Mouse (Mus musculus): ENCODE measurements around the gene Dap. TPM values are rescaled to one million over a fixed set of nuclear protein-coding genes. Genes with fewer than 3 reads are reported as not detected.

Dap gene
- polyA plus RNA-seq, 1 experiment from 2014 or later, result 40.4 TPM

- DNase-seq, result no peak
- no peak overlapping the region for H3K4me2 ChIP-seq
These were observed 29.8 kb downstream of the Dap start for GRCm38 (mm10) chr15:31253963-31254362.

GRCm38 (mm10) chr15:31254939-31255535, 30.9 kb downstream of the Dap start:
- Histone ChIP-seq H3K27me3 (no peaks in the 10 kb centered on the region), H3K27ac (no peak overlapping the region), H3K36me3 (no peaks in the 10 kb centered on the region), H3K4me3 (replicated peaks) (no peak overlapping the region), H3K9ac (no peak overlapping the region), H3K9me3 (replicated peaks) (no peaks in the 10 kb centered on the region), H3K4me1 (replicated peaks) (peaks cover 45% of the 10 kb centered on the region), H3K4me2 (no peak overlapping the region)
- 73% methylated on average over 9 of the region's 9 CpGs for WGBS (ENCODE audit: insufficient replicate concordance)
- ATAC-seq (ENCODE audit: low read depth) (no peak), DNase-seq (no peak)

More at GRCm38 (mm10) chr15:31253963-31254362, 29.8 kb downstream of the Dap start:
- 86% methylated on average over 4 of the region's 4 CpGs for WGBS (ENCODE audit: insufficient replicate concordance)
- Histone ChIP-seq H3K27ac (no peak overlapping the region), H3K4me3 (replicated peaks) (no peak overlapping the region), H3K27me3 (no peaks in the 10 kb centered on the region), H3K9ac (no peak overlapping the region), H3K9me3 (replicated peaks) (no peaks in the 10 kb centered on the region), H3K4me1 (replicated peaks) (peaks cover 51% of the 10 kb centered on the region), H3K36me3 (no peaks in the 10 kb centered on the region)
- no peak for ATAC-seq (ENCODE audit: low read depth)

- Histone ChIP-seq H3K9ac (no peak overlapping the region), H3K4me3 (replicated peaks) (no peak overlapping the region), H3K36me3 (no peaks in the 10 kb centered on the region), H3K9me3 (replicated peaks) (no peaks in the 10 kb centered on the region), H3K27ac (no peak overlapping the region), H3K4me1 (replicated peaks) (peaks cover 37% of the 10 kb centered on the region), H3K27me3 (no peaks in the 10 kb centered on the region), H3K4me2 (no peak overlapping the region)
- DNase-seq (no peak), ATAC-seq (ENCODE audit: low read depth) (no peak)
- 70% methylated on average over 6 of the region's 6 CpGs for WGBS (ENCODE audit: insufficient replicate concordance)
These were observed 31.6 kb downstream of the Dap start for GRCm38 (mm10) chr15:31255762-31256161.

- WGBS (ENCODE audit: insufficient replicate concordance), result 56% methylated on average over 1 of the region's 1 CpGs
- no peak overlapping the region for H3K4me3 ChIP-seq (replicated peaks)
- H3K27me3 ChIP-seq, result no peaks in the 10 kb centered on the region
- H3K36me3 ChIP-seq, result no peaks in the 10 kb centered on the region
- no peaks in the 10 kb centered on the region for H3K9me3 ChIP-seq (replicated peaks)
- no peak overlapping the region for H3K4me2 ChIP-seq
- peaks cover 26% of the 10 kb centered on the region for H3K4me1 ChIP-seq (replicated peaks)
- no peak overlapping the region for H3K9ac ChIP-seq
- H3K27ac ChIP-seq, result no peak overlapping the region
- ATAC-seq (ENCODE audit: low read depth) (no peak), DNase-seq (no peak)
These were observed 33.2 kb downstream of the Dap start for GRCm38 (mm10) chr15:31257329-31257728.

GRCm38 (mm10) chr15:31258029-31258692, 34.0 kb downstream of the Dap start:
- Histone ChIP-seq H3K4me1 (replicated peaks) (peaks cover 18% of the 10 kb centered on the region), H3K9me3 (replicated peaks) (no peaks in the 10 kb centered on the region), H3K27me3 (no peaks in the 10 kb centered on the region), H3K4me3 (replicated peaks) (no peak overlapping the region), H3K9ac (no peak overlapping the region), H3K4me2 (no peak overlapping the region), H3K27ac (no peak overlapping the region), H3K36me3 (no peaks in the 10 kb centered on the region)
- ATAC-seq (ENCODE audit: low read depth) (no peak), DNase-seq (no peak)
- 66% methylated on average over 21 of the region's 21 CpGs for WGBS (ENCODE audit: insufficient replicate concordance)

- Histone ChIP-seq H3K9me3 (replicated peaks) (no peaks in the 10 kb centered on the region), H3K9ac (no peak overlapping the region), H3K4me3 (replicated peaks) (no peak overlapping the region), H3K36me3 (no peaks in the 10 kb centered on the region), H3K4me1 (replicated peaks) (peaks cover 12% of the 10 kb centered on the region; the same call in 1 of the 2 replicates), H3K27ac (no peak overlapping the region), H3K27me3 (no peaks in the 10 kb centered on the region), H3K4me2 (no peak overlapping the region)
- ATAC-seq (ENCODE audit: low read depth), result no peak
- DNase-seq, result no peak
- WGBS (ENCODE audit: insufficient replicate concordance), result 77% methylated on average over 18 of the region's 18 CpGs
These were observed 34.8 kb downstream of the Dap start for GRCm38 (mm10) chr15:31258693-31259439.

GRCm38 (mm10) chr15:31261094-31261493, 37.0 kb downstream of the Dap start:
- ATAC-seq (ENCODE audit: low read depth) (no peak), DNase-seq (no peak)
- peaks cover 15% of the 10 kb centered on the region; the same call in 1 of the 2 replicates for H3K4me1 ChIP-seq (replicated peaks)
- H3K9me3 ChIP-seq (replicated peaks), result no peaks in the 10 kb centered on the region
- H3K36me3 ChIP-seq, result no peaks in the 10 kb centered on the region
- WGBS (ENCODE audit: insufficient replicate concordance), result 74% methylated on average over 10 of the region's 10 CpGs
- no peak overlapping the region for H3K4me3 ChIP-seq (replicated peaks)
- H3K4me2 ChIP-seq, result no peak overlapping the region
- no peak overlapping the region for H3K27ac ChIP-seq
- H3K9ac ChIP-seq, result no peak overlapping the region
- H3K27me3 ChIP-seq, result no peaks in the 10 kb centered on the region

GRCm38 (mm10) chr15:31262361-31262760, 38.2 kb downstream of the Dap start:
- no peaks in the 10 kb centered on the region for H3K36me3 ChIP-seq
- no peak overlapping the region for H3K4me2 ChIP-seq
- 61% methylated on average over 9 of the region's 9 CpGs for WGBS (ENCODE audit: insufficient replicate concordance)
- no peaks in the 10 kb centered on the region for H3K27me3 ChIP-seq
- H3K9me3 ChIP-seq (replicated peaks), result no peaks in the 10 kb centered on the region
- no peak overlapping the region for H3K27ac ChIP-seq
- ATAC-seq (ENCODE audit: low read depth), result no peak
- no peak for DNase-seq
- H3K4me1 ChIP-seq (replicated peaks), result peaks cover 13% of the 10 kb centered on the region; the same call in 1 of the 2 replicates
- H3K9ac ChIP-seq, result no peak overlapping the region
- H3K4me3 ChIP-seq (replicated peaks), result no peak overlapping the region

- H3K27me3 ChIP-seq, result no peaks in the 10 kb centered on the region
- no peaks in the 10 kb centered on the region for H3K9me3 ChIP-seq (replicated peaks)
- peaks cover 7% of the 10 kb centered on the region; the same call in 1 of the 2 replicates for H3K4me1 ChIP-seq (replicated peaks)
- no peak overlapping the region for H3K27ac ChIP-seq
- no peak overlapping the region for H3K4me2 ChIP-seq
- peak; percentile 13 for DNase-seq
- H3K9ac ChIP-seq, result no peak overlapping the region
- H3K36me3 ChIP-seq, result no peaks in the 10 kb centered on the region
- H3K4me3 ChIP-seq (replicated peaks), result no peak overlapping the region
- ATAC-seq (ENCODE audit: low read depth), result peak; percentile 55; the same call in 1 of the 2 replicates
- 33% methylated on average over 6 of the region's 6 CpGs for WGBS (ENCODE audit: insufficient replicate concordance)
These were observed 40.7 kb downstream of the Dap start for GRCm38 (mm10) chr15:31264827-31265226.

GRCm38 (mm10) chr15:31265404-31265803, 41.3 kb downstream of the Dap start:
- H3K9me3 ChIP-seq (replicated peaks), result no peaks in the 10 kb centered on the region
- no peak overlapping the region for H3K4me2 ChIP-seq
- H3K4me3 ChIP-seq (replicated peaks), result no peak overlapping the region
- WGBS (ENCODE audit: insufficient replicate concordance), result 75% methylated on average over 8 of the region's 8 CpGs
- H3K9ac ChIP-seq, result no peak overlapping the region
- no peaks in the 10 kb centered on the region for H3K36me3 ChIP-seq
- DNase-seq, result no peak
- H3K27me3 ChIP-seq, result no peaks in the 10 kb centered on the region
- H3K4me1 ChIP-seq (replicated peaks), result peaks cover 7% of the 10 kb centered on the region; the same call in 1 of the 2 replicates
- no peak for ATAC-seq (ENCODE audit: low read depth)
- H3K27ac ChIP-seq, result no peak overlapping the region

GRCm38 (mm10) chr15:31265845-31266244, 41.7 kb downstream of the Dap start:
- no peak overlapping the region for H3K4me2 ChIP-seq
- H3K9me3 ChIP-seq (replicated peaks), result no peaks in the 10 kb centered on the region
- DNase-seq (no peak), ATAC-seq (ENCODE audit: low read depth) (no peak)
- H3K27ac ChIP-seq, result no peak overlapping the region
- peaks cover 7% of the 10 kb centered on the region; the same call in 1 of the 2 replicates for H3K4me1 ChIP-seq (replicated peaks)
- H3K4me3 ChIP-seq (replicated peaks), result no peak overlapping the region
- H3K9ac ChIP-seq, result no peak overlapping the region
- no peaks in the 10 kb centered on the region for H3K27me3 ChIP-seq
- WGBS (ENCODE audit: insufficient replicate concordance), result 80% methylated on average over 12 of the region's 12 CpGs
- no peaks in the 10 kb centered on the region for H3K36me3 ChIP-seq
